Mouse (Mus musculus): ENCODE results near the gene Afmid. TPM values are rescaled to one million over a fixed set of nuclear protein-coding genes. Genes with fewer than 3 reads are reported as not detected.
A peak's percentile ranks its signal among the peaks of the same experiment; 100 is the strongest.

Afmid gene
- polyA plus RNA-seq, 1 experiment from 2014 or later = 15.4 TPM

- no peaks in the 10 kb centered on the region for H3K9me3 ChIP-seq (replicated peaks; ENCODE audit: control insufficient read depth, low read length)
- H3K9ac ChIP-seq (ENCODE audit: low read depth, low read length) = peak overlapping the region; percentile 47
- no peaks in the 10 kb centered on the region for H3K27me3 ChIP-seq (ENCODE audit: control insufficient read depth, insufficient read depth, low read depth, low read length)
- WGBS (ENCODE audit: insufficient replicate concordance) = 38% methylated on average over 22 of the region's 23 CpGs
- peaks cover 16% of the 10 kb centered on the region for H3K36me3 ChIP-seq (ENCODE audit: control insufficient read depth, insufficient read depth)
- H3K27ac ChIP-seq (ENCODE audit: low read length) = peak overlapping the region; percentile 84
- peak overlapping the region; percentile 71 for H3K4me2 ChIP-seq (ENCODE audit: low read depth, low read length)
- peak; percentile 68 for ATAC-seq (ENCODE audit: low read depth)
- H3K4me3 ChIP-seq (ENCODE audit: low read depth, low read length) = peak overlapping the region; percentile 33
- peaks cover 52% of the 10 kb centered on the region for H3K4me1 ChIP-seq (ENCODE audit: control insufficient read depth, low read depth, low read length)
These were observed 34.9 kb upstream of the Afmid start for GRCm38 (mm10) chr11:117790703-117791440.

GRCm38 (mm10) chr11:117791441-117791761, 34.3 kb upstream of the Afmid start:
- Histone ChIP-seq H3K27me3 (ENCODE audit: control insufficient read depth, insufficient read depth, low read depth, low read length) (no peaks in the 10 kb centered on the region), H3K9me3 (replicated peaks; ENCODE audit: control insufficient read depth, low read length) (no peaks in the 10 kb centered on the region), H3K4me3 (ENCODE audit: low read depth, low read length) (no peak overlapping the region), H3K27ac (ENCODE audit: low read length) (peak overlapping the region; percentile 84), H3K4me1 (ENCODE audit: control insufficient read depth, low read depth, low read length) (peaks cover 54% of the 10 kb centered on the region), H3K36me3 (ENCODE audit: control insufficient read depth, insufficient read depth) (peaks cover 16% of the 10 kb centered on the region), H3K4me2 (ENCODE audit: low read depth, low read length) (no peak overlapping the region), H3K9ac (ENCODE audit: low read depth, low read length) (peak overlapping the region; percentile 9; the same call in 1 of the 2 replicates)
- no peak for ATAC-seq (ENCODE audit: low read depth)
- WGBS (ENCODE audit: insufficient replicate concordance) = 80% methylated on average over 9 of the region's 9 CpGs

GRCm38 (mm10) chr11:117792281-117792888, 33.3 kb upstream of the Afmid start:
- Histone ChIP-seq H3K36me3 (ENCODE audit: control insufficient read depth, insufficient read depth) (0 out of 2 replicates have a peak, but pooled peaks cover 6% of the 10 kb centered on the region), H3K4me1 (ENCODE audit: control insufficient read depth, low read depth, low read length) (peaks cover 60% of the 10 kb centered on the region), H3K9ac (ENCODE audit: low read depth, low read length) (peak overlapping the region; percentile 64)

GRCm38 (mm10) chr11:117794035-117794551, 31.6 kb upstream of the Afmid start:
- Histone ChIP-seq H3K9me3 (replicated peaks; ENCODE audit: control insufficient read depth, low read length) (no peaks in the 10 kb centered on the region), H3K27me3 (ENCODE audit: control insufficient read depth, insufficient read depth, low read depth, low read length) (no peaks in the 10 kb centered on the region), H3K4me2 (ENCODE audit: low read depth, low read length) (no peak overlapping the region), H3K9ac (ENCODE audit: low read depth, low read length) (no peak overlapping the region), H3K4me3 (ENCODE audit: low read depth, low read length) (no peak overlapping the region), H3K4me1 (ENCODE audit: control insufficient read depth, low read depth, low read length) (peaks cover 64% of the 10 kb centered on the region), H3K27ac (ENCODE audit: low read length) (peak overlapping the region; percentile 48; the same call in 1 of the 2 replicates), H3K36me3 (ENCODE audit: control insufficient read depth, insufficient read depth) (no peaks in the 10 kb centered on the region)
- ATAC-seq (ENCODE audit: low read depth) = no peak
- WGBS (ENCODE audit: insufficient replicate concordance) = 79% methylated on average over 4 of the region's 4 CpGs

More at GRCm38 (mm10) chr11:117792281-117792888, 33.3 kb upstream of the Afmid start:
- no peaks in the 10 kb centered on the region for H3K9me3 ChIP-seq (replicated peaks; ENCODE audit: control insufficient read depth, low read length)
- H3K4me3 ChIP-seq (ENCODE audit: low read depth, low read length) = peak overlapping the region; percentile 52
- ATAC-seq (ENCODE audit: low read depth) = peak; percentile 84
- no peaks in the 10 kb centered on the region for H3K27me3 ChIP-seq (ENCODE audit: control insufficient read depth, insufficient read depth, low read depth, low read length)
- peak overlapping the region; percentile 75 for H3K4me2 ChIP-seq (ENCODE audit: low read depth, low read length)
- peak overlapping the region; percentile 84 for H3K27ac ChIP-seq (ENCODE audit: low read length)
- 5% methylated on average over 22 of the region's 22 CpGs for WGBS (ENCODE audit: insufficient replicate concordance)

- H3K9me3 ChIP-seq (replicated peaks; ENCODE audit: control insufficient read depth, low read length) = no peaks in the 10 kb centered on the region
- peak; percentile 2; the same call in 1 of the 2 replicates for ATAC-seq (ENCODE audit: low read depth)
- H3K27ac ChIP-seq (ENCODE audit: low read length) = peak overlapping the region; percentile 98
- H3K4me2 ChIP-seq (ENCODE audit: low read depth, low read length) = peak overlapping the region; percentile 71
- H3K4me1 ChIP-seq (ENCODE audit: control insufficient read depth, low read depth, low read length) = peaks cover 66% of the 10 kb centered on the region
- peak overlapping the region; percentile 92 for H3K9ac ChIP-seq (ENCODE audit: low read depth, low read length)
- WGBS (ENCODE audit: insufficient replicate concordance) = 23% methylated on average over 5 of the region's 5 CpGs
- H3K4me3 ChIP-seq (ENCODE audit: low read depth, low read length) = peak overlapping the region; percentile 85
- H3K27me3 ChIP-seq (ENCODE audit: control insufficient read depth, insufficient read depth, low read depth, low read length) = no peaks in the 10 kb centered on the region
- peaks cover 7% of the 10 kb centered on the region for H3K36me3 ChIP-seq (ENCODE audit: control insufficient read depth, insufficient read depth)
These were observed 28.8 kb upstream of the Afmid start for GRCm38 (mm10) chr11:117796954-117797353.

GRCm38 (mm10) chr11:117797511-117798159, 28.1 kb upstream of the Afmid start, which contains the start of gene 6030468B19Rik:
6030468B19Rik (plus strand) TSS chr11:117797660.
- Histone ChIP-seq H3K4me1 (ENCODE audit: control insufficient read depth, low read depth, low read length) (peaks cover 65% of the 10 kb centered on the region), H3K9me3 (replicated peaks; ENCODE audit: control insufficient read depth, low read length) (no peaks in the 10 kb centered on the region), H3K27me3 (ENCODE audit: control insufficient read depth, insufficient read depth, low read depth, low read length) (no peaks in the 10 kb centered on the region), H3K4me2 (ENCODE audit: low read depth, low read length) (peak within 1 kb of the TSS; percentile 71), H3K9ac (ENCODE audit: low read depth, low read length) (peak within 1 kb of the TSS; percentile 92), H3K36me3 (ENCODE audit: control insufficient read depth, insufficient read depth) (peaks cover 11% of the 10 kb centered on the region), H3K27ac (ENCODE audit: low read length) (peak within 1 kb of the TSS; percentile 98), H3K4me3 (ENCODE audit: low read depth, low read length) (peak within 1 kb of the TSS; percentile 85)
- 17% methylated on average over 9 of the region's 9 CpGs for WGBS (ENCODE audit: insufficient replicate concordance)
- peak; percentile 95 for ATAC-seq (ENCODE audit: low read depth)

- Histone ChIP-seq H3K27ac (ENCODE audit: low read length) (peak overlapping the region; percentile 98), H3K9ac (ENCODE audit: low read depth, low read length) (peak overlapping the region; percentile 92), H3K4me1 (ENCODE audit: control insufficient read depth, low read depth, low read length) (peaks cover 65% of the 10 kb centered on the region), H3K9me3 (replicated peaks; ENCODE audit: control insufficient read depth, low read length) (no peaks in the 10 kb centered on the region), H3K4me2 (ENCODE audit: low read depth, low read length) (peak overlapping the region; percentile 71), H3K27me3 (ENCODE audit: control insufficient read depth, insufficient read depth, low read depth, low read length) (no peaks in the 10 kb centered on the region), H3K4me3 (ENCODE audit: low read depth, low read length) (peak overlapping the region; percentile 85), H3K36me3 (ENCODE audit: control insufficient read depth, insufficient read depth) (peaks cover 16% of the 10 kb centered on the region)
- 5% methylated on average over 2 of the region's 2 CpGs for WGBS (ENCODE audit: insufficient replicate concordance)
- ATAC-seq (ENCODE audit: low read depth) = peak; percentile 60
These were observed 27.6 kb upstream of the Afmid start for GRCm38 (mm10) chr11:117798160-117798541.

GRCm38 (mm10) chr11:117799174-117799573, 26.6 kb upstream of the Afmid start:
- Histone ChIP-seq H3K4me1 (ENCODE audit: control insufficient read depth, low read depth, low read length) (peaks cover 63% of the 10 kb centered on the region), H3K27ac (ENCODE audit: low read length) (peak overlapping the region; percentile 98), H3K4me2 (ENCODE audit: low read depth, low read length) (peak overlapping the region; percentile 71), H3K9me3 (replicated peaks; ENCODE audit: control insufficient read depth, low read length) (no peaks in the 10 kb centered on the region), H3K9ac (ENCODE audit: low read depth, low read length) (peak overlapping the region; percentile 92), H3K36me3 (ENCODE audit: control insufficient read depth, insufficient read depth) (peaks cover 23% of the 10 kb centered on the region), H3K27me3 (ENCODE audit: control insufficient read depth, insufficient read depth, low read depth, low read length) (no peaks in the 10 kb centered on the region), H3K4me3 (ENCODE audit: low read depth, low read length) (peak overlapping the region; percentile 85)
- WGBS (ENCODE audit: insufficient replicate concordance) = 41% methylated on average over 5 of the region's 5 CpGs
- no peak for ATAC-seq (ENCODE audit: low read depth)
